Mouse (Mus musculus) liver, adult 2 months (tissue): Measurements from ENCODE around the gene BC067074. TPM values are rescaled to one million over a fixed set of nuclear protein-coding genes. Genes with fewer than 3 reads are reported as not detected.

ENCODE experiments used
- DNase-seq: peaks from one replicate; pipeline ENCODE4 v3.0.0-alpha.2; 2011; ENCODE audit warnings: low read depth, low spot score; ENCODE audit errors: extremely low read depth
- H3K27ac ChIP-seq: fragments of 200-500 bp; replicated peaks from 2 replicates; pipeline ENCODE4 v1.5.1; 2012; ENCODE audit warnings: low read depth, mild to moderate bottlenecking, control low read depth, inconsistent platforms, low read length; ENCODE audit not compliant: insufficient read depth
- H3K27me3 ChIP-seq: fragments of 200-500 bp; 2 replicates; pipeline ENCODE4 v1.6.1; 2012; ENCODE audit warnings: mild to moderate bottlenecking, moderate library complexity, low read length, inconsistent platforms; ENCODE audit not compliant: control insufficient read depth, insufficient read depth
- H3K36me3 ChIP-seq: fragments of 200-500 bp; 2 replicates; pipeline ENCODE4 v1.6.1; 2012; ENCODE audit warnings: low read length, inconsistent platforms; ENCODE audit not compliant: control insufficient read depth, insufficient read depth
- H3K4me1 ChIP-seq: fragments of 200-500 bp; 2 replicates; pipeline ENCODE4 v1.6.1; 2011; ENCODE audit warnings: low read length; ENCODE audit not compliant: control insufficient read depth, insufficient read depth
- H3K4me3 ChIP-seq: fragments of 200-500 bp; 2 replicates; pipeline ENCODE4 v1.5.1; 2011; ENCODE audit warnings: low read depth, mild to moderate bottlenecking, control low read depth, low read length, moderate library complexity; ENCODE audit not compliant: insufficient read depth
- H3K79me2 ChIP-seq: fragments of 200-500 bp; 2 replicates; pipeline ENCODE4 v1.6.1; 2012; ENCODE audit warnings: inconsistent platforms, mild to moderate bottlenecking, low read length, moderate library complexity; ENCODE audit not compliant: control insufficient read depth, insufficient read depth
- H3K9ac ChIP-seq: fragments of 200-500 bp; 2 replicates; pipeline ENCODE4 v1.6.1; 2012; ENCODE audit warnings: low read depth, mild to moderate bottlenecking, control low read depth, inconsistent platforms, low read length
- CTCF ChIP-seq: fragments of 200-500 bp; IDR thresholded peaks from 2 replicates; pipeline ENCODE4 v1.5.1; 2011; ENCODE audit warnings: low read depth, low read length, control low read depth
- POLR2A ChIP-seq: fragments of 200-500 bp; IDR thresholded peaks from 2 replicates; pipeline ENCODE4 v1.6.1; 2011; ENCODE audit warnings: low read length, control low read depth; ENCODE audit not compliant: insufficient read depth; ENCODE audit errors: extremely low read depth
- WGBS: fragments of 180-500 bp; shearing (Covaris S2); methylation state at CpG from one replicate; pipeline ENCODE4 v1.1.7; 2018; 5-methylcytosine and 5-hydroxymethylcytosine counted together
- polyA plus RNA-seq: library from polyadenylated mRNA; depleted of rRNA; stranded (reverse); fragments of >200 nt; gene quantifications from 2 replicates; pipeline ENCODE4 v1.2.3, GENCODE M21; 2012
- total RNA-seq: library from RNA; depleted of rRNA; stranded (reverse); fragments of >200 nt; gene quantifications from 2 replicates; pipeline ENCODE4 v1.2.3, GENCODE M21; 2014

Gene BC067074
- total and polyA plus RNA-seq, 2 experiments = 0.09 TPM; not detected in 1

DNA sequence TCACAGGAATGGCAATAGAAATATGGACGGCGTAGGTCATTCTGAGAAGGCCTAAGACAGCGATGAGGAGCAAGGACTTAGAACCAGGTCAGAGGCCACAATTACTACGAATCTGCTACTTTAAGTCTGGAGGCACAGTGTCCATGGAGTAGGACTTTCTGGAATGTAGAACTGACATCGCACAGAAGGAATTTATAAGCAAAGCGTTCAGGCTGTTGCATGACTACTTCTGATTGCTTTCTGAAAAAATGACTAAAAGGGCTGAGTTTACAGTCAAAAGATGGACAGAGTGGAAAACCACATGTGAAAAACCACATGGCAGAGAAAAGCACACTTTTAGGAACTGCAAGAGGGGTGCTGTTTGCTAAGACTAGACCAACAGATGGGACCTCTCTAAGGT, 110.7 kb downstream of the BC067074 start:
- no peak for TF ChIP-seq POLR2A
- no peak for TF ChIP-seq CTCF
- Histone ChIP-seq H3K79me2 (no peaks in the 10 kb centered on the region), H3K4me3 (no peak overlapping the region), H3K4me1 (no peaks in the 10 kb centered on the region), H3K27me3 (no peaks in the 10 kb centered on the region), H3K9ac (no peak overlapping the region), H3K27ac (no peak overlapping the region), H3K36me3 (no peaks in the 10 kb centered on the region)
- no peak for DNase-seq
- WGBS = 95% methylated on average over 6 of the region's 6 CpGs

DNA sequence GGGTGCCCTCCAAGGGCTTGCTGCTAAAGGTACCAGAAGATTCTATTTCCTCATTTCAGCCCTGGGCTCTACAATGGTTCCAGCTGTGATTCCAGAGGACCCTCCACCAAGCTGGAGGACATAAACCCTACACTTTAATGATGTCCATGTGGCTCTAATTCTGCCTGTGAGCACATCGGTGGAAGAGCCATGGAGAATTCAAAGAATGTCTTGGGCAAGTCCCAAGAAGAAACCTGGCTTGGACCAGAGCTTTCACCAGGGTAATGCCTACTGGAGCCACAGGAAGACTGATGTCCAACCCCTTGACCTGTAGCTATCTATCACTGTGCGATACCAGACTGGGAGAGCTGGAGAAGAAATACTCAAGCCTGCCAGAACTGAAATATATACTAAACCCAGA, 111.2 kb downstream of the BC067074 start:
- 84% methylated on average over 2 of the region's 2 CpGs for WGBS
- TF ChIP-seq CTCF = no peak
- Histone ChIP-seq H3K79me2 (no peaks in the 10 kb centered on the region), H3K4me3 (no peak overlapping the region), H3K9ac (no peak overlapping the region), H3K4me1 (no peaks in the 10 kb centered on the region), H3K36me3 (no peaks in the 10 kb centered on the region), H3K27me3 (no peaks in the 10 kb centered on the region), H3K27ac (no peak overlapping the region)
- no peak for DNase-seq

DNA sequence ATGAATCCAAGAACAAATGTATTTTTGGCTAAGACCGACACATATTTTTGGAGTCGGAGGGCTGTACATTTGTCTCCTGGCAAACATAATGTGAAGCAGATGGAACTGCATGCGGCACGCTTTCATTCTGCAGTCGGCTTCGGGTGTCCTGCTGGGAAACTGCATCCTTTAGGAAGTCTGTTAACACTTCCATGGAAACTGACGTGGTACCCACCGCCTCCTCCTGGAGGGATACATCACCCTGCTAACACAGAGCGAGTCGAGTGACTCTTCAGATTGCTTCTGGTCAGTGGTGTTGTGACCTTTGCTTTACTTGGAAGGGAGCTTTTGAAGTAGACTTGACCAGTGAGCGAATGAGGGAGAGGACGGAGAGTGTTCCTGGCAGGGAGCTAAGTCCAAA, 117.0 kb downstream of the BC067074 start:
- no peak for DNase-seq
- 85% methylated on average over 12 of the region's 12 CpGs for WGBS
- TF ChIP-seq CTCF (no peak), POLR2A (no peak)

DNA sequence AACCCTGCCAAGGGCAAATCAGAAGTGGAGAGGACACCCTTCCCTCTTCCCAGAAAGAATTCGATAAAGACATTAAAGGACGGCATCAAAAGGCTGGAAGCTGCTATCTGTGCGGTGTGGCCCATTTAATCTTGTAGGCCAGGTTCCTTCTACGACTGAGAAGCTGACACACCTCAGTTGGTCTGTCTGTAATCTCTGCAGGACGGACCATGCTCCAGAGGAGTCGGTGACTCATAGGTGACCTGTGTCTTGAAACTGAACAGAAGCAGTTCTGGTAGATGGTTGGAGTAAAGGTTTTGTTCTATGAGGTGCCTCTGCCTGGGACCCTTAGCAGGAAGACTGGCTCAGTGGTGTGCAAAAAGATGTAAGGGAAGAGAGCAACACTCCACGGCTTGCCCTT, 122.6 kb downstream of the BC067074 start:
- WGBS = 92% methylated on average over 7 of the region's 7 CpGs
- TF ChIP-seq CTCF (no peak), POLR2A (no peak)
- no peak overlapping the region for H3K27ac ChIP-seq
- no peak overlapping the region for H3K9ac ChIP-seq
- peaks cover 11% of the 10 kb centered on the region for H3K4me1 ChIP-seq
- no peak overlapping the region for H3K4me3 ChIP-seq
- no peaks in the 10 kb centered on the region for H3K27me3 ChIP-seq
- DNase-seq = no peak
- no peaks in the 10 kb centered on the region for H3K79me2 ChIP-seq
- no peaks in the 10 kb centered on the region for H3K36me3 ChIP-seq

More for the DNA sequence above, 117.0 kb downstream of the BC067074 start:
- Histone ChIP-seq H3K9ac (no peak overlapping the region), H3K36me3 (no peaks in the 10 kb centered on the region), H3K4me3 (no peak overlapping the region), H3K27ac (no peak overlapping the region), H3K4me1 (no peaks in the 10 kb centered on the region), H3K27me3 (no peaks in the 10 kb centered on the region), H3K79me2 (no peaks in the 10 kb centered on the region)

DNA sequence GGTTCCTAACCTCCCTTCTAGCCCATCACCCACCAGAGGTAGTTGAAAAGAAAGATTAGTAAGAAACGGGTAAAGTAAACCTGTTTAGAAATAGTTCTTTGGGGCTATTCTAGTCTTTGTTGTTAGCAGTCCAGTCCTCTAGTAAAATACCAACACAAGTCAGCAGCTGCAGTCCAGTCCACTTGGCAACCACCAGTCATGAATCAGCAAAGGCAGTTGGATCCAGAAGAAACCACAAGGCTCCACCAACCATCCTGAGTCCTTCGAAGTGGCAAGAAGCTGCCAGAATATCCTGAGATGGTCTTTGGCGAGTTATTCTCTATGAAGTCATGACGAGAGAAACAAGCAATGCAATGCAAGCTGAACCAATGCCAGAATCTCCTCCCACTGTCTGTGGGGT, 124.0 kb downstream of the BC067074 start:
- Histone ChIP-seq H3K9ac (no peak overlapping the region), H3K4me1 (peaks cover 11% of the 10 kb centered on the region), H3K27ac (no peak overlapping the region), H3K79me2 (no peaks in the 10 kb centered on the region), H3K36me3 (no peaks in the 10 kb centered on the region), H3K27me3 (no peaks in the 10 kb centered on the region), H3K4me3 (no peak overlapping the region)
- TF ChIP-seq CTCF = no peak
- no peak for TF ChIP-seq POLR2A
- no peak for DNase-seq
- 96% methylated on average over 4 of the region's 4 CpGs for WGBS

DNA sequence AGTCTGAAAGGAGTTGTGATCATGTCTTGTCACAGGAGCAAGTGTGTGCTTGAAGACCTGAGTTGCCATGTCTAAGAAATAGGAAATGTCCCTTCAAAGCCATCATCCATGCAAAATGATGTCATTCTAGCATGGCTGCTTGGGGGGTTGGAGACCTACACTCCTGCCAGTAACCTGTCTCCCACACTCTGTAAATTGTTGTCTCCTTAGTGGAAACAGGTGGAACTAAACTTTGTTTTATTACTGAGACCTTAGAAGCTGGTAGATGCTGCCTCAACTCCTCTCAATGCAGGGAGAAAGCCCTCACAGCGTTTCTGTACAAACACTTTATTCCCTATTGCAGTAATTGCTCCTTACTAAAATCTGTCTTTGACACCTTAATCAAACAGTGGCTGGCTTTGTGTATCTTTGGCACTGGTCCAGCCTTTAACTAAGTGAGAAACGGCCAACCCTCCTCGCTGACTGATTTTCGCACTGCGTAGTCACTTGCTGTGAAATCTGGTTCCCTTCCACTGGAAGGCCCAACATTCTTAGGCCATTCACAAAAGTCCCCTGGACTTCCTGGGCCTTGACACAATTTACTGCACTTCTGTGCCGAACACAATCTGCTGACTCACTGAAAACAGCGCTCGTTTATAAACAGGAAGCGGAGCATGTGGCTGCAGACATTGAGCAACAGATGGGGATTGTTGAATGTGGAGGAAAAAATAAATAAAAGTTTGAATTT, 125.0 kb downstream of the BC067074 start:
- DNase-seq = peak; percentile 86
- peak overlapping the region; percentile 51 for H3K27ac ChIP-seq
- H3K4me1 ChIP-seq = peaks cover 11% of the 10 kb centered on the region
- H3K36me3 ChIP-seq = no peaks in the 10 kb centered on the region
- no peak overlapping the region for H3K4me3 ChIP-seq
- no peaks in the 10 kb centered on the region for H3K79me2 ChIP-seq
- WGBS = 2% methylated on average over 9 of the region's 9 CpGs
- no peak for TF ChIP-seq CTCF
- no peak for TF ChIP-seq POLR2A
- no peaks in the 10 kb centered on the region for H3K27me3 ChIP-seq
- H3K9ac ChIP-seq = no peak overlapping the region
